Mouse (Mus musculus): Measurements from ENCODE around the gene Fam111a. TPM values are rescaled to one million over a fixed set of nuclear protein-coding genes. Genes with fewer than 3 reads are reported as not detected.
A peak's percentile ranks its signal among the peaks of the same experiment; 100 is the strongest.
"Not testable (repeated sequence)": the region's sequence is repeated elsewhere in the genome, so short reads cannot be mapped to it uniquely, and the experiment has no call there.

The Fam111a gene
- 10.7 and 14.6 TPM in 2 replicates for polyA plus RNA-seq (2015; fragmentation: Nextera tagmentation; extraction: Ambion mirVana)

GRCm38 (mm10) chr19:12545440-12545839 is at the start of gene Fam111a:
TSS of gene Fam111a (plus strand) at chr19:12545740.
- 94% methylated on average over 11 of the region's 11 CpGs for WGBS
- not testable (repeated sequence) for H3K27me3 ChIP-seq (ENCODE audit: insufficient read depth, low read length); H3K4me1 ChIP-seq (replicated peaks; ENCODE audit: insufficient read depth, low read length); DNase-seq (ENCODE audit: low spot score); H3K4me2 ChIP-seq (ENCODE audit: low read length); H3K9ac ChIP-seq (ENCODE audit: low read depth, low read length); H3K36me3 ChIP-seq (ENCODE audit: insufficient read depth, low read length); H3K4me3 ChIP-seq (replicated peaks; ENCODE audit: low read depth, low read length); H3K27ac ChIP-seq; H3K9me3 ChIP-seq (replicated peaks; ENCODE audit: low read length); ATAC-seq (replicated peaks; ENCODE audit: low FRiP score, low read depth)

GRCm38 (mm10) chr19:12496241-12496640 is 49.3 kb upstream of the Fam111a start:
- WGBS = 91% methylated on average over 2 of the region's 2 CpGs
- H3K9me3 ChIP-seq (replicated peaks; ENCODE audit: low read length) = no peaks in the 10 kb centered on the region
- no peak overlapping the region for H3K4me2 ChIP-seq (ENCODE audit: low read length)
- no peak for TF ChIP-seq CTCF (IDR thresholded peaks at IDR 0.05; ENCODE audit: low read depth)
- DNase-seq (ENCODE audit: low spot score) (no peak), ATAC-seq (replicated peaks; ENCODE audit: low FRiP score, low read depth) (no peak)
- H3K4me3 ChIP-seq (replicated peaks; ENCODE audit: low read depth, low read length) = no peak overlapping the region
- H3K27me3 ChIP-seq (ENCODE audit: insufficient read depth, low read length) = no peaks in the 10 kb centered on the region
- H3K9ac ChIP-seq (ENCODE audit: low read depth, low read length) = no peak overlapping the region
- H3K4me1 ChIP-seq (replicated peaks; ENCODE audit: insufficient read depth, low read length) = peaks cover 9% of the 10 kb centered on the region
- H3K36me3 ChIP-seq (ENCODE audit: insufficient read depth, low read length) = 0 out of 2 replicates have a peak, but pooled peaks cover 3% of the 10 kb centered on the region
- no peak overlapping the region for H3K27ac ChIP-seq

- no peak overlapping the region for H3K9ac ChIP-seq (ENCODE audit: low read depth, low read length)
- H3K9me3 ChIP-seq (replicated peaks; ENCODE audit: low read length) = no peaks in the 10 kb centered on the region
- H3K36me3 ChIP-seq (ENCODE audit: insufficient read depth, low read length) = no peaks in the 10 kb centered on the region
- peaks cover 9% of the 10 kb centered on the region for H3K4me1 ChIP-seq (replicated peaks; ENCODE audit: insufficient read depth, low read length)
- H3K4me3 ChIP-seq (replicated peaks; ENCODE audit: low read depth, low read length) = no peak overlapping the region
- no peak for TF ChIP-seq CTCF (IDR thresholded peaks at IDR 0.05; ENCODE audit: low read depth)
- WGBS = 70% methylated on average over 2 of the region's 2 CpGs
- no peak for ATAC-seq (replicated peaks; ENCODE audit: low FRiP score, low read depth)
- no peak overlapping the region for H3K4me2 ChIP-seq (ENCODE audit: low read length)
- no peak for DNase-seq (ENCODE audit: low spot score)
- no peaks in the 10 kb centered on the region for H3K27me3 ChIP-seq (ENCODE audit: insufficient read depth, low read length)
- H3K27ac ChIP-seq = no peak overlapping the region
Observed at GRCm38 (mm10) chr19:12497909-12498308, 47.6 kb upstream of the Fam111a start.

- 76% methylated on average over 4 of the region's 4 CpGs for WGBS
- H3K9me3 ChIP-seq (replicated peaks; ENCODE audit: low read length) = no peaks in the 10 kb centered on the region
- H3K27me3 ChIP-seq (ENCODE audit: insufficient read depth, low read length) = no peaks in the 10 kb centered on the region
- no peaks in the 10 kb centered on the region for H3K36me3 ChIP-seq (ENCODE audit: insufficient read depth, low read length)
- H3K27ac ChIP-seq = no peak overlapping the region
- H3K9ac ChIP-seq (ENCODE audit: low read depth, low read length) = no peak overlapping the region
- H3K4me2 ChIP-seq (ENCODE audit: low read length) = no peak overlapping the region
- DNase-seq (ENCODE audit: low spot score) (no peak), ATAC-seq (replicated peaks; ENCODE audit: low FRiP score, low read depth) (no peak)
- peaks cover 9% of the 10 kb centered on the region for H3K4me1 ChIP-seq (replicated peaks; ENCODE audit: insufficient read depth, low read length)
- no peak for TF ChIP-seq CTCF (IDR thresholded peaks at IDR 0.05; ENCODE audit: low read depth)
- no peak overlapping the region for H3K4me3 ChIP-seq (replicated peaks; ENCODE audit: low read depth, low read length)
Observed at GRCm38 (mm10) chr19:12498321-12498720, 47.2 kb upstream of the Fam111a start.

GRCm38 (mm10) chr19:12498941-12499340 is 46.6 kb upstream of the Fam111a start:
- Histone ChIP-seq H3K27ac (no peak overlapping the region), H3K4me1 (replicated peaks; ENCODE audit: insufficient read depth, low read length) (peaks cover 4% of the 10 kb centered on the region), H3K27me3 (ENCODE audit: insufficient read depth, low read length) (no peaks in the 10 kb centered on the region), H3K4me3 (replicated peaks; ENCODE audit: low read depth, low read length) (no peak overlapping the region), H3K9me3 (replicated peaks; ENCODE audit: low read length) (no peaks in the 10 kb centered on the region), H3K4me2 (ENCODE audit: low read length) (no peak overlapping the region), H3K9ac (ENCODE audit: low read depth, low read length) (no peak overlapping the region), H3K36me3 (ENCODE audit: insufficient read depth, low read length) (no peaks in the 10 kb centered on the region)
- TF ChIP-seq CTCF (IDR thresholded peaks at IDR 0.05; ENCODE audit: low read depth) = no peak
- 83% methylated on average over 1 of the region's 1 CpGs for WGBS
- no peak for ATAC-seq (replicated peaks; ENCODE audit: low FRiP score, low read depth)
- DNase-seq (ENCODE audit: low spot score) = no peak

- H3K4me2 ChIP-seq (ENCODE audit: low read length) = peak overlapping the region; percentile 95
- no peaks in the 10 kb centered on the region for H3K36me3 ChIP-seq (ENCODE audit: insufficient read depth, low read length)
- peaks cover 4% of the 10 kb centered on the region for H3K4me1 ChIP-seq (replicated peaks; ENCODE audit: insufficient read depth, low read length)
- 18% methylated on average over 2 of the region's 2 CpGs for WGBS
- no peaks in the 10 kb centered on the region for H3K9me3 ChIP-seq (replicated peaks; ENCODE audit: low read length)
- peak overlapping the region; percentile 69; the same call in 1 of the 2 replicates for H3K4me3 ChIP-seq (replicated peaks; ENCODE audit: low read depth, low read length)
- H3K27ac ChIP-seq = no peak overlapping the region
- no peaks in the 10 kb centered on the region for H3K27me3 ChIP-seq (ENCODE audit: insufficient read depth, low read length)
- TF ChIP-seq CTCF (IDR thresholded peaks at IDR 0.05; ENCODE audit: low read depth) = no peak
- ATAC-seq (replicated peaks; ENCODE audit: low FRiP score, low read depth) (no peak), DNase-seq (ENCODE audit: low spot score) (peak; percentile 18)
- H3K9ac ChIP-seq (ENCODE audit: low read depth, low read length) = 0 out of 2 replicates have a peak overlapping the region, but pooled peaks have one; percentile 10
Observed at GRCm38 (mm10) chr19:12499485-12499884, 46.1 kb upstream of the Fam111a start.

GRCm38 (mm10) chr19:12500124-12500523 is 45.4 kb upstream of the Fam111a start:
- DNase-seq (ENCODE audit: low spot score) (peak; percentile 65), ATAC-seq (replicated peaks; ENCODE audit: low FRiP score, low read depth) (no peak)
- Histone ChIP-seq H3K36me3 (ENCODE audit: insufficient read depth, low read length) (no peaks in the 10 kb centered on the region), H3K9ac (ENCODE audit: low read depth, low read length) (peak overlapping the region; percentile 10; the same call in 1 of the 2 replicates), H3K9me3 (replicated peaks; ENCODE audit: low read length) (no peaks in the 10 kb centered on the region), H3K27ac (no peak overlapping the region), H3K4me1 (replicated peaks; ENCODE audit: insufficient read depth, low read length) (peaks cover 4% of the 10 kb centered on the region), H3K27me3 (ENCODE audit: insufficient read depth, low read length) (no peaks in the 10 kb centered on the region), H3K4me3 (replicated peaks; ENCODE audit: low read depth, low read length) (peak overlapping the region; percentile 69), H3K4me2 (ENCODE audit: low read length) (peak overlapping the region; percentile 95)
- WGBS = 12% methylated on average over 3 of the region's 3 CpGs
- no peak for TF ChIP-seq CTCF (IDR thresholded peaks at IDR 0.05; ENCODE audit: low read depth)
